ENCODE assay signal across 28 mouse cellular contexts in the genomic region with DNA sequence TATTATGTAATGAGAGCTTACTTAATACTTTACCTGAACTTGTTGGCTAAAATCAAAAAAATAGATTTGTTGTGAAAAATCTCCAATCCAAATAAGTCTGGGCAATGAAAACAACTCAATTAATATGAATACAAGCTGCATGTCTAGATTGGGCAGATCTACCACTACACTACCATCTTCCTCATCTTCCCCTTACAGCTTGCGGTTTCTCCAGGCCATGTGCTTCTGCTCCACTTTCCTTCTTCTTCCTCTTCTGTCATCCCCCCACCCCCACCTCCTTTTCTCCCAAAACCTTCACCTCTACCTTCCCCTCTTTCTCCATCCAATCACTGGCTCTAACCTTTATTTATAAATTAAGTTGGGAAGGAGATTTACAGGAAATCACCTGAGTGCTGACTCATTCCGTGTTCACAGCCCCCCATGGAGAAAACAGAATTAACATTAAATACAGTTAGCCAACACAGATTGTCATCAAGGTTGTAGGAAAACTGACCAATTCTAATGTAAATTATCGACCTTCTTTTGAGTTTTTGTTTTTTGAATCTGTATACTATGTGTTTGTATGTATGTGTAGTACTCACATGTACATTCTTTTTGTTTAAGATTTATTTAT. TPM values are rescaled to one million over a fixed set of nuclear protein-coding genes. Genes with fewer than 3 reads are reported as not detected.
DNase-seq lines count a peak whose midpoint lies in the region; ATAC-seq and TF ChIP-seq lines count a peak whose summit lies in the region.
"Had no signal": no experiment of that assay in that cellular context is flagged by ENCODE, and none has a peak within 500 bp of the region (broad histone marks: within the 10 kb centered on the region; RNA-seq: fewer than 3 reads in every experiment).

No protein-coding gene starts in this region.

- H3K36me3 ChIP-seq in heart, embryonic 11.5 days (ENCODE audit: control insufficient read depth, insufficient read depth, low read length) = peaks cover 8% of the 10 kb centered on the region; the same call in 1 of the 2 replicates
- peaks cover 9% of the 10 kb centered on the region for H3K36me3 ChIP-seq in ES-E14 (ENCODE audit: control insufficient read depth, insufficient read depth, low read length, poor library complexity, severe bottlenecking)

- H3K4me2 ChIP-seq in heart, embryonic 11.5 days = no peak overlapping the region
- H3K4me2 ChIP-seq: embryonic facial prominence, embryonic 13.5 days; embryonic facial prominence, embryonic 15.5 days; forebrain, embryonic 13.5 days; forebrain, embryonic 15.5 days had no signal

- H3K27ac ChIP-seq in heart, embryonic 11.5 days (ENCODE audit: low read depth, low read length) = no peak overlapping the region
- H3K27ac ChIP-seq in ES-E14 (ENCODE audit: insufficient read depth, low read depth, low read length, poor library complexity, severe bottlenecking) = peak overlapping the region; percentile 47; the same call in 1 of the 2 replicates
- H3K27ac ChIP-seq: embryonic facial prominence, embryonic 13.5 days; embryonic facial prominence, embryonic 15.5 days; forebrain, embryonic 13.5 days; forebrain, embryonic 15.5 days had no signal

- H3K4me1 ChIP-seq in heart, embryonic 11.5 days (ENCODE audit: control insufficient read depth, insufficient read depth, low read length) = no peaks in the 10 kb centered on the region
- H3K4me1 ChIP-seq in ES-E14 (ENCODE audit: control insufficient read depth in 2 of 2, insufficient read depth in 2 of 2, low read length in 2 of 2, poor library complexity in 1 of 2) = peaks cover 0 to 8% of the 10 kb centered on the region in 2 experiments; a peak in 2 of 4 replicates
- H3K4me1 ChIP-seq: embryonic facial prominence, embryonic 13.5 days; embryonic facial prominence, embryonic 15.5 days; forebrain, embryonic 13.5 days; forebrain, embryonic 15.5 days had no signal

- no peak for ATAC-seq in heart, embryonic 11.5 days (replicated peaks; ENCODE audit: insufficient number of reproducible peaks, low FRiP score, low TSS enrichment)
- ATAC-seq in granulocyte monocyte progenitor cell, adult 5-6 weeks (replicated peaks; ENCODE audit: poor library complexity, severe bottlenecking) = 0 out of 2 replicates have a peak, but pooled peaks have one; percentile 27
- no peak for ATAC-seq in erythroblast, adult 5-6 weeks (replicated peaks; ENCODE audit: low FRiP score, poor library complexity, severe bottlenecking)
- ATAC-seq: activated CD4-positive, CD25-positive, alpha-beta regulatory T cell, adult 4 months; CD4-positive, CD25-positive, alpha-beta regulatory T cell, adult 4 months; forebrain, embryonic 13.5 days; forebrain, embryonic 15.5 days; forebrain, postnatal 0 days; Patski had no signal

- H3K27me3 ChIP-seq in heart, embryonic 11.5 days (ENCODE audit: control insufficient read depth, insufficient read depth, low read length) = no peaks in the 10 kb centered on the region
- H3K27me3 ChIP-seq: CH12.LX; embryonic facial prominence, embryonic 13.5 days; embryonic facial prominence, embryonic 15.5 days; forebrain, embryonic 13.5 days; forebrain, embryonic 15.5 days; Patski had no signal

- no peak overlapping the region for H3K4me3 ChIP-seq in heart, embryonic 11.5 days (ENCODE audit: low read depth, low read length)
- no peak overlapping the region for H3K4me3 ChIP-seq in ES-E14 (ENCODE audit: insufficient read depth in 1 of 2, low read depth in 1 of 2, low read length in 2 of 2, poor library complexity in 1 of 2, severe bottlenecking in 1 of 2)
- H3K4me3 ChIP-seq: embryonic facial prominence, embryonic 13.5 days; embryonic facial prominence, embryonic 15.5 days; forebrain, embryonic 13.5 days; forebrain, embryonic 15.5 days had no signal

- WGBS in heart, embryonic 11.5 days (ENCODE audit: insufficient replicate concordance) = 86% methylated on average over 3 of the region's 3 CpGs

- no peak overlapping the region for H3K9ac ChIP-seq in heart, embryonic 11.5 days (ENCODE audit: low read depth, low read length)
- no peak overlapping the region for H3K9ac ChIP-seq in ES-E14 (ENCODE audit: insufficient read depth, low read depth, low read length, poor library complexity, severe bottlenecking)
- H3K9ac ChIP-seq: embryonic facial prominence, embryonic 13.5 days; embryonic facial prominence, embryonic 15.5 days; forebrain, embryonic 13.5 days; forebrain, embryonic 15.5 days; forebrain, postnatal 0 days had no signal

- in situ Hi-C loops in ES-E14 (cut with MboI; ENCODE audit: low sequenced_read_pairs in 2 of 2, unreplicated experiment in 2 of 2) = no loop called here

- H3K9me3 ChIP-seq in heart, embryonic 11.5 days (replicated peaks; ENCODE audit: control insufficient read depth, low read length) = no peaks in the 10 kb centered on the region
- H3K9me3 ChIP-seq in ES-E14 (ENCODE audit: control insufficient read depth, insufficient read depth, low read depth, low read length) = no peaks in the 10 kb centered on the region
- H3K9me3 ChIP-seq: embryonic facial prominence, embryonic 13.5 days; embryonic facial prominence, embryonic 15.5 days; forebrain, embryonic 13.5 days; forebrain, embryonic 15.5 days had no signal

- DNase-seq in heart, adult 11 months = peak; percentile 37
- DNase-seq in ES-E14 (ENCODE audit: low read depth, low spot score) = no peak
- peak; percentile 87 for DNase-seq in R1 (ENCODE audit: low read depth, low spot score)
- no peak for DNase-seq in yolk sac, embryonic 10.5 days (ENCODE audit: low spot score)
- DNase-seq in urinary bladder, postnatal 25 days (ENCODE audit: low spot score) = no peak
- DNase-seq: adrenal gland, postnatal 10 days; adrenal gland, postnatal 25 days; B cell, adult 2 months; cerebellum, adult 11 months; cerebellum, adult 18-20 months; cerebellum, adult 8-10 months; cerebellum, adult 9-11 months; cerebellum, postnatal 14 days; cerebellum, postnatal 36 days; embryo, embryonic 11 days; forebrain, postnatal 0 days had no signal

TF ChIP-seq in ES-E14, 5 proteins besides CTCF, POLR2A, EP300 and RAD21:
- TF ChIP-seq ZC3H11A (IDR thresholded peaks at IDR 0.05; ENCODE audit: borderline replicate concordance, low read depth, low read length) (no peak), CHD2 (IDR thresholded peaks at IDR 0.05; ENCODE audit: low read depth, low read length) (no peak), MAFK (IDR thresholded peaks at IDR 0.05; ENCODE audit: insufficient read depth, low read depth, low read length) (peak; percentile 81)

RNA-seq across cellular contexts. Expression of a gene that starts 9.3 kb away (rescaled TPM):
- polyA plus RNA-seq in heart, embryonic 11.5 days (2014; fragmentation: Nextera tagmentation; extraction: Ambion mirVana) = 8.1 and 8.9 TPM in 2 replicates
- 18.1 and 23.6 TPM in 2 replicates for total RNA-seq in ES-E14 (2012; rRNA removed)
- 29.5 and 45.3 TPM in 2 replicates for total RNA-seq in granulocyte monocyte progenitor cell, adult 5-6 weeks (2014; fragmentation: Nextera tagmentation)
- total RNA-seq in granulocyte monocyte progenitor cell, adult 5-6 weeks (2017) = 34.5 and 37.3 TPM in 2 replicates
- 25.1 and 32.1 TPM in 2 replicates for total RNA-seq in erythroblast, adult 5-6 weeks (2015; ENCODE audit: low replicate concordance)
- 25.4 and 38.9 TPM in 2 replicates for total RNA-seq in erythroblast, adult 5-6 weeks (2017; ENCODE audit: low replicate concordance)

RNA-seq across cellular contexts. Expression of a gene that starts 17.8 kb away (rescaled TPM):
- polyA plus RNA-seq in heart, embryonic 11.5 days (2014; fragmentation: Nextera tagmentation; extraction: Ambion mirVana) = 41.3 and 45.1 TPM in 2 replicates
- total RNA-seq in ES-E14 (2012; rRNA removed) = 55.3 and 57.3 TPM in 2 replicates
- total RNA-seq in granulocyte monocyte progenitor cell, adult 5-6 weeks (2014; fragmentation: Nextera tagmentation) = 85.9 and 104 TPM in 2 replicates
- total RNA-seq in granulocyte monocyte progenitor cell, adult 5-6 weeks (2017) = 95.3 and 97.5 TPM in 2 replicates
- total RNA-seq in erythroblast, adult 5-6 weeks (2015; ENCODE audit: low replicate concordance) = 57.5 and 58.4 TPM in 2 replicates
- total RNA-seq in erythroblast, adult 5-6 weeks (2017; ENCODE audit: low replicate concordance) = 82.4 and 107 TPM in 2 replicates

RNA-seq across cellular contexts. Expression of a gene that starts 43.4 kb away (rescaled TPM):
- 28.2 and 31.5 TPM in 2 replicates for polyA plus RNA-seq in heart, embryonic 11.5 days (2014; fragmentation: Nextera tagmentation; extraction: Ambion mirVana)
- total RNA-seq in ES-E14 (2012; rRNA removed) = 31.1 and 33.3 TPM in 2 replicates
- total RNA-seq in granulocyte monocyte progenitor cell, adult 5-6 weeks (2014; fragmentation: Nextera tagmentation) = 23.9 and 27.3 TPM in 2 replicates
- 23.1 and 23.8 TPM in 2 replicates for total RNA-seq in granulocyte monocyte progenitor cell, adult 5-6 weeks (2017)
- 4.0 and 6.3 TPM in 2 replicates for total RNA-seq in erythroblast, adult 5-6 weeks (2015; ENCODE audit: low replicate concordance)
- 0.77 and 1.3 TPM in 2 replicates for total RNA-seq in erythroblast, adult 5-6 weeks (2017; ENCODE audit: low replicate concordance)

RNA-seq across cellular contexts. Expression of a gene that starts 55.4 kb away (rescaled TPM):
- polyA plus RNA-seq in heart, embryonic 11.5 days (2014; fragmentation: Nextera tagmentation; extraction: Ambion mirVana) = 0.39 and 0.73 TPM in 2 replicates
- 2.8 and 5.1 TPM in 2 replicates for total RNA-seq in ES-E14 (2012; rRNA removed)
- not detected in 2 replicates for total RNA-seq in granulocyte monocyte progenitor cell, adult 5-6 weeks (2014; fragmentation: Nextera tagmentation)
- total RNA-seq in granulocyte monocyte progenitor cell, adult 5-6 weeks (2017) = not detected in 2 replicates
- 1.7 and 5.0 TPM in 2 replicates for total RNA-seq in erythroblast, adult 5-6 weeks (2015; ENCODE audit: low replicate concordance)
- 1.0 and 2.5 TPM in 2 replicates for total RNA-seq in erythroblast, adult 5-6 weeks (2017; ENCODE audit: low replicate concordance)
- total RNA-seq: CH12.LX; common myeloid progenitor, adult 5-6 weeks had no signal

Comparison
In these comparisons a context has a peak if more than half of its experiments do, and no peak if none do; other contexts are left out.
1. DNase-seq: peak in heart, adult 11 months (single experiment) and R1 (single experiment); none in ES-E14 (single experiment), yolk sac, embryonic 10.5 days (single experiment) and urinary bladder, postnatal 25 days (single experiment).